Mouse (Mus musculus) ovary, postnatal 36 days (tissue): Measurements from ENCODE around the gene Grcc10.
A peak's percentile ranks its signal among the peaks of the same experiment; 100 is the strongest.

Source experiments
- DNase-seq: peaks from one replicate; pipeline ENCODE4 v3.0.0; 2022; ENCODE audit warnings: low spot score, mixed read lengths

Gene Grcc10

GRCm38 (mm10) chr6:124731038-124731437 lies 10.1 kb downstream of the Grcc10 start:
- no peak for DNase-seq

GRCm38 (mm10) chr6:124729850-124730705 lies 11.1 kb downstream of the Grcc10 start:
- DNase-seq = no peak

GRCm38 (mm10) chr6:124728621-124729020 lies 12.6 kb downstream of the Grcc10 start:
- no peak for DNase-seq

GRCm38 (mm10) chr6:124724472-124724871 lies 16.7 kb downstream of the Grcc10 start:
- no peak for DNase-seq

GRCm38 (mm10) chr6:124723541-124723940 lies 17.6 kb downstream of the Grcc10 start:
- no peak for DNase-seq

GRCm38 (mm10) chr6:124722876-124723473 lies 18.2 kb downstream of the Grcc10 start:
- DNase-seq = no peak

GRCm38 (mm10) chr6:124720904-124721303 lies 20.3 kb downstream of the Grcc10 start:
- no peak for DNase-seq

- no peak for DNase-seq
These were observed 21.7 kb downstream of the Grcc10 start for GRCm38 (mm10) chr6:124719354-124719978.

GRCm38 (mm10) chr6:124718703-124719102 lies 22.5 kb downstream of the Grcc10 start:
- DNase-seq = peak; percentile 52

- no peak for DNase-seq
These were observed 23.2 kb downstream of the Grcc10 start for GRCm38 (mm10) chr6:124717968-124718367.

GRCm38 (mm10) chr6:124716864-124717490 lies 24.2 kb downstream of the Grcc10 start:
- peak; percentile 48 for DNase-seq

GRCm38 (mm10) chr6:124712918-124713317 lies 28.3 kb downstream of the Grcc10 start:
- DNase-seq = no peak

- peak; percentile 98 for DNase-seq
These were observed 29.1 kb downstream of the Grcc10 start, which contains the start of the genes Emg1 and Phb2 for GRCm38 (mm10) chr6:124711824-124712782. Gene Emg1, minus strand, starts transcription at chr6:124712178. Gene Phb2, plus strand, starts transcription at chr6:124712336.

GRCm38 (mm10) chr6:124708289-124708889 lies 32.8 kb downstream of the Grcc10 start:
- DNase-seq = no peak

GRCm38 (mm10) chr6:124706061-124706627 lies 35.0 kb downstream of the Grcc10 start:
- no peak for DNase-seq

GRCm38 (mm10) chr6:124704417-124704816 lies 36.8 kb downstream of the Grcc10 start:
- no peak for DNase-seq

- DNase-seq = no peak
These were observed 37.4 kb downstream of the Grcc10 start for GRCm38 (mm10) chr6:124703789-124704188.

GRCm38 (mm10) chr6:124702784-124703103 lies 38.4 kb downstream of the Grcc10 start:
- DNase-seq = peak; percentile 66

GRCm38 (mm10) chr6:124702102-124702783 lies 38.9 kb downstream of the Grcc10 start:
- no peak for DNase-seq

GRCm38 (mm10) chr6:124701338-124701737 lies 39.8 kb downstream of the Grcc10 start:
- no peak for DNase-seq
